8 mouse cellular contexts compared by ENCODE assay signal in genomic region chr16:78301183-78301830, GRCm38 (mm10). TPM values are rescaled to one million over a fixed set of nuclear protein-coding genes. Genes with fewer than 3 reads are reported as not detected.
DNase-seq lines count a peak whose midpoint lies in the region; ATAC-seq lines count a peak whose summit lies in the region.

Cxadr (plus strand) TSS chr16:78301489.

- no peaks in the 10 kb centered on the region for H3K9me3 ChIP-seq in intestine, embryonic 14.5 days (ENCODE audit: control insufficient read depth, low read length)
- H3K9me3 ChIP-seq in megakaryocyte, embryonic 14.5 days: peaks cover 22% of the 10 kb centered on the region

- H3K9ac ChIP-seq in intestine, embryonic 14.5 days (ENCODE audit: low read length): peak within 1 kb of the TSS; percentile 77

- H3K4me2 ChIP-seq in intestine, embryonic 14.5 days (ENCODE audit: low read length): peak within 1 kb of the TSS; percentile 95

- intact Hi-C loops in left cerebral cortex, postnatal 10 days (cut with DNase I): loop anchor here (5.0 kb wide), 2 partner anchors 64 to 79 kb away; no protein-coding TSS in a partner anchor

- H3K27ac ChIP-seq in intestine, embryonic 14.5 days (ENCODE audit: low read depth): peak within 1 kb of the TSS; percentile 84

- no peaks in the 10 kb centered on the region for H3K36me3 ChIP-seq in intestine, embryonic 14.5 days (ENCODE audit: control insufficient read depth, insufficient read depth, low read length)
- H3K36me3 ChIP-seq in megakaryocyte, embryonic 14.5 days (replicated peaks; ENCODE audit: low read length): no peaks in the 10 kb centered on the region

- 1% methylated on average over 34 of the region's 34 CpGs for WGBS in intestine, embryonic 14.5 days

- H3K4me3 ChIP-seq in intestine, embryonic 14.5 days (ENCODE audit: low read depth, low read length): peak within 1 kb of the TSS; percentile 76
- H3K4me3 ChIP-seq in megakaryocyte, embryonic 14.5 days (replicated peaks): peak within 1 kb of the TSS; percentile 91

- peak; percentile 77 for DNase-seq in adrenal gland, adult 2 months
- DNase-seq in cerebellum, postnatal 4 days (ENCODE audit: low spot score in 2 of 2): peak; percentile 60 to 77
- DNase-seq in gastrocnemius, postnatal 25 days: peak; percentile 20
- DNase-seq in intestine, embryonic 14.5 days (ENCODE audit: low spot score): peak; percentile 90
- peak; percentile 78 to 86 for DNase-seq in left cerebral cortex, postnatal 10 days (ENCODE audit: extremely low spot score in 1 of 2, low spot score in 2 of 2)
- DNase-seq in right cerebral cortex, adult 18-20 months: peak; percentile 90

- peak; percentile 96 for ATAC-seq in intestine, embryonic 14.5 days (replicated peaks; ENCODE audit: low FRiP score, low TSS enrichment, low read depth)
- ATAC-seq in erythroid progenitor cell, adult 5-6 weeks (replicated peaks; ENCODE audit: low FRiP score, poor library complexity, severe bottlenecking): no peak

- peaks cover 6% of the 10 kb centered on the region; the same call in 1 of the 2 replicates for H3K4me1 ChIP-seq in intestine, embryonic 14.5 days (replicated peaks; ENCODE audit: control insufficient read depth, insufficient read depth, low read length)
- H3K4me1 ChIP-seq in megakaryocyte, embryonic 14.5 days: peaks cover 19% of the 10 kb centered on the region

- H3K27me3 ChIP-seq in intestine, embryonic 14.5 days (replicated peaks; ENCODE audit: control insufficient read depth, insufficient read depth, low read length): 0 out of 2 replicates have a peak, but pooled peaks cover 5% of the 10 kb centered on the region
- peaks cover 74% of the 10 kb centered on the region for H3K27me3 ChIP-seq in megakaryocyte, embryonic 14.5 days (replicated peaks)

RNA-seq across cellular contexts. Expression of gene Cxadr, which starts in this region (rescaled TPM):
- 10 to 100 TPM; 13.1 to 23.8 TPM for total RNA-seq in adrenal gland, adult 2 months (2021)
- polyA plus RNA-seq in adrenal gland, adult 2 months (2012; rRNA removed): 11.0 and 26.1 TPM in 2 replicates
- 1 to 10 TPM in 1 of 2 experiments, under 1 TPM in 1; 0.56 to 1.1 TPM for total RNA-seq in gastrocnemius, postnatal 25 days (2021)
- 35.9 and 37.6 TPM in 2 replicates for polyA plus RNA-seq in intestine, embryonic 14.5 days (2014; fragmentation: Nextera tagmentation; extraction: Ambion mirVana)
- total RNA-seq in left cerebral cortex, postnatal 10 days (2021): 100 to 1,000 TPM; 208 to 232 TPM
- polyA plus RNA-seq in megakaryocyte, embryonic 14.5 days (2012; ENCODE audit: insufficient read depth, low replicate concordance): not detected in 2 replicates
- total RNA-seq in erythroid progenitor cell, adult 5-6 weeks (2015; ENCODE audit: low replicate concordance): 0.84 TPM in 1 of 2 replicates, not detected in the other
- total RNA-seq in erythroid progenitor cell, adult 5-6 weeks (2017; ENCODE audit: low replicate concordance): 0.13 TPM in 1 of 2 replicates, not detected in the other

Comparison
In these comparisons a context has a peak if more than half of its experiments do, and no peak if none do; other contexts are left out.
1. RNA of gene Cxadr (total RNA-seq): 208 to 232 TPM in left cerebral cortex, postnatal 10 days; 13.1 to 23.8 TPM in adrenal gland, adult 2 months, 0.56 to 1.1 TPM in gastrocnemius, postnatal 25 days and 0.13 to 0.84 TPM in erythroid progenitor cell, adult 5-6 weeks; every median in the first group is over 4 times any median in the second.
2. RNA of gene Cxadr (polyA plus RNA-seq): 35.9 to 37.6 TPM in intestine, embryonic 14.5 days and 11.0 to 26.1 TPM in adrenal gland, adult 2 months; not detected in megakaryocyte, embryonic 14.5 days; every median in the first group is over 10 times any median in the second.
3. DNase-seq: peak in every context shown above with its lines; median percentile 90 in intestine, embryonic 14.5 days; 90 in right cerebral cortex, adult 18-20 months; 82 in left cerebral cortex, postnatal 10 days; 77 in adrenal gland, adult 2 months; 68 in cerebellum, postnatal 4 days; 20 in gastrocnemius, postnatal 25 days.